Mouse (Mus musculus) brain, embryonic 18.5 days (tissue): Measurements from ENCODE around the gene Tmem51.

Source experiments
- DNase-seq: peaks from one replicate; pipeline ENCODE4 v3.0.0-alpha.2; 2012; ENCODE audit warnings: low read depth, low spot score

Gene Tmem51

DNA sequence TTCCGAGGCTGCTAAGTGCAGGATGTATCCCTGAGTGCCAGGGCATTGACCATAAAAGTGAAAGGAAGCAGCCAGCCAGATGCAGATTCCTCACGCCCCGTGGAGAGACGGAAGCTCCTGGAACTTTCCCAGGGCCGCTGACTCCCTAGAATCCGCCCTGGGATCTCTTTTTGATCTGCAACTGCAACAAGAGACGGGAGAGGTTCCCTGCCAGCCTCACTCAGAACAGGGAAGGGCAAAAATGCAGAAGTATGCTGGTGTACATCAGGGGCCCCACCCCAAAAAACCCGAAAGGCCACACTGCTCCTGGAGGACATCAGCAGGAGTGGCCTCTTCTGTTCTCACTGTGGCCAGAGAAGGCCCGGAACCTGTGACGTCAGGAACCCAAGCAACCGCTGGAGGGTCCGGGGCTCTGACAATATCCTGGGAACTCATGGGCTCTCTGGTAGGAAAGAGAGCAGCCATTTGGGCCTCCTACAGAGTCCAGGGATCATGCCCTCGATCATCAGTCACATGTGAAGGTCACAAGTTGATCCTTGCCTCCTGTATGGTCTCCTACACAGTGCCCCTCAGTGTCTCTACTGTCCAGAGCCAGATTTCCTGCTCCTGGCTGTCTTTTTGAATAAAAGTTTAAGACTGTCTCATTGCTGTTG is 2.3 kb downstream of the Tmem51 start:
- DNase-seq = no peak

DNA sequence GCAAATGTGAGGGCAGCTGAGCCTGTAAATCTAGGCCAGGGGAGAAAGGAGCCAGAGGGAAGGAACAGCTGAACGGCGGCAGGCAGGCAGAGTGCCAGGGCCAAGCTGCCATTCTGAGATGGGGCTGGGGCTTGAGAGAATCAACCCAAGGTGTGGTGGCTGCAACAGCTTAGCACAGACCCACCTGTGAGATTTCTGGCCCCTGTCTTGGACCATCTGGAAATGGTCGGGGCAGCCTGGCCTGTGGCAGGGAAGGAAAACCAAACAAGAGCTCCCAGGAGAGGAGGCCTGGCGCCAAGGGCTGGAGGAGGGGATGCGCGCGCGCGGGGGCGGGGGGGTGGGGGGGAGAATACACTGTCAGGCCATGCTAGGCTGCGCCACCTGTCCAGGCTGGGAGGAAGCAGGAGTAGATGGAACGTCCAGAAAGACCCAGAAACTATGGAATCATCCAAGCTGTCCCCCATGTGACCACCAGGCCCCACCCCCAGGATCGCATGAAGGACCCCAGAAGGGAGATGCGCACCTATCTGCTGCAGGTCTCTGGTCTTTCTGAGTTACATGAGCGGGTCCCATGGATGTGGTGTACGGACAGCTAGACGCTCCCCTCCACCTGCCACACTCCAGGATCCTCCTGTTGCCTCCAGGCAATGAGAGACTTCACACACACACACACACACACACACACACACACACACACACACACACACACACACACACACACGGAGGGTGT is 3.0 kb downstream of the Tmem51 start:
- no peak for DNase-seq

- DNase-seq = no peak
These were observed 3.7 kb downstream of the Tmem51 start for GRCm38 (mm10) chr4:142080487-142080767.

GRCm38 (mm10) chr4:142079629-142080486 is 4.2 kb downstream of the Tmem51 start:
- DNase-seq = no peak

DNA sequence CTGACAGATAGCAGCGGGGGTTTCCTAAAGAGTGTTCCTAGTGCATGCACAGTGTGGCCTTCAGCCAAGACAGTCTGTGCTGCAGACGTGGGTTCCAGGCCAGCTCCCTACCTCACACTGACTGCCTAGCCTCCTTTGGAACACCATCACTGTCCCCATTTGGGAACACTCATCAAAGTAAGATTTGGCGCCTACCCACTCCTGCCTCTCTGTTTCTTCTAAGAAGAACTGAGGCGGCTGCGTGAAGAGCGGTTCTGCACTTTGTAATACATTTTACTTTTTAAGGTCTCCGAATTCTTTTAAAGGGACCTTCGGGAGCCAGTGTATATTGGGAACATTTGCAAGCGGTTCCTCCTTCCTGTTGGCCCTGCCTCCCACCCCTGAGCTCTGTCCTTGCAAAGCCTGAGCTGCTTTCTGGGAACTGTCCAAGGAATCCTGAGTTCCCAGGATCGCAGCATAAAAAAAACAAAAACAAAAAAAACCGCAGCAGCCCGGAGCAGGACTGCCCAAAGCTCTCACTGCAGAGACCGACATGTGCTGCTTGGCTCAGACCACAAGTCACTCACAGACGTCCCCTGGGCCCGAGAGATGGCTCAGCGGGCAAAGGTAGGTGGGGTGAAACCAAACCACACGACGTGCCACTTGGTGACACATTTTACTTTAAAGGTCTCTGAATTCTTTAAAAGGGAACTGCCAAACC is 6.4 kb downstream of the Tmem51 start:
- no peak for DNase-seq

DNA sequence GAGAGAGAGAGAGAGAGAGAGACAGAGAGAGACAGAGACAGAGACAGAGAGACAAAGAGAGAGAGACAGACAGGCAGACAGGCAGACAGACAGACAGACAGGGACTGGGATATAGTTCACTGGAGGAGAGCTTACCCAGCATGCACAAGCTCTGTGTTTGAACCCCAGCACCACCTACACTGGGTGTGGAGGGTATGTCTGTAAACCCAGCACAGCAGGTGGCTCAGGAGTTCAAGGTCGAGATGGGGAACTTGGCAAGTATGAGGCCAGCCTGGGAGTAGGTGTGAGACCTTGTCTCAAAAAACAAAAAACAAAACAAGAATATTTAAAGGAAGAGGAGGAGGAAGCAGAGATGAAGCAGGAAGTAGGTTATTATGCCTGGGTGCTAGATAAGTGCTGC is 7.2 kb downstream of the Tmem51 start:
- no peak for DNase-seq

GRCm38 (mm10) chr4:142075931-142076330 is 8.2 kb downstream of the Tmem51 start:
- no peak for DNase-seq

GRCm38 (mm10) chr4:142074060-142074732 is 9.9 kb downstream of the Tmem51 start:
- DNase-seq = no peak

- DNase-seq = no peak
These were observed 12.7 kb downstream of the Tmem51 start for GRCm38 (mm10) chr4:142071243-142071991.

- no peak for DNase-seq
These were observed 13.3 kb downstream of the Tmem51 start for GRCm38 (mm10) chr4:142070840-142071239.

DNA sequence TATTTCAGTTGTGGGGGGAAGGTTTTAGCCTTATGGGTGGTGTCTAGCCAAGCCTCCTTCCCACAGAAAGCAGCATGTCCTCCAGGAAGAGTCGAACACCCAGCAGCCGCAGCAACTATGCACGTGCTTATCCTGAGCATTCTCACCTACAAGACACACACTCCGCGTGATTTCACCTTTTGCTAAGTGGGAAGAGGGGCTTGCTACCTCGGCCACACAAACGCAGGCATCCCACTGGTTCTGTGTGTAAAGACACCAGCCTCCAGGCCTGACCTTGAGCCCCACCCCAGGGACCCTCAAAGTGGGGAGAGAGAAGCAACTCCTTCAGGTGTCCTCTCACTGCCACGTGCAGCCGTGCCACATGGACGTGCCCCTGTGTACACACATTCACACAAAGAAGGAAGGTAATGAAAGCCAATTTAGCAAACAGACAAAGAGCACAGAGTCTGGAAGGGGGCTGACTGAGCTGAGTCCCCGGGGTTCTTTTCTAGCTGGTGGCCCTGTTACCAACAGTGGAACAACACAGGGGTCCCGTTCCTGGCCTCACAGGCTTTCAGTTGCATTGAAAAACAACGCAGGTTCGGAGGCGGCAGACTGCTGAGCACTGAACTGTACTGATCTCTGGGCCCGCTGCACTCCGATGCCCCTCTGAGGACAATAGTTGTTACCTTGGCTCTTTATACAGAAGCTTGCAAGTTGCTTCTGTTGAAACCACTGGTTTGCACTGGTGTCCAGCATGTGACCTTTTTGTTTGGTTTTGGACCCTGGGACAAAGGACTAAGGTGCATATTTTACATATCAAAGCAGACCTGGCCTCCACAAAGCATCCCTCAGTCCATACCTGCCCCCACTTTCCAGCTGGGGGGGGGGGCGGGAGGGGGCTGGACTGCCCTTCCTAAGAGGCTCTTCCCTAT is 14.9 kb downstream of the Tmem51 start:
- no peak for DNase-seq

DNA sequence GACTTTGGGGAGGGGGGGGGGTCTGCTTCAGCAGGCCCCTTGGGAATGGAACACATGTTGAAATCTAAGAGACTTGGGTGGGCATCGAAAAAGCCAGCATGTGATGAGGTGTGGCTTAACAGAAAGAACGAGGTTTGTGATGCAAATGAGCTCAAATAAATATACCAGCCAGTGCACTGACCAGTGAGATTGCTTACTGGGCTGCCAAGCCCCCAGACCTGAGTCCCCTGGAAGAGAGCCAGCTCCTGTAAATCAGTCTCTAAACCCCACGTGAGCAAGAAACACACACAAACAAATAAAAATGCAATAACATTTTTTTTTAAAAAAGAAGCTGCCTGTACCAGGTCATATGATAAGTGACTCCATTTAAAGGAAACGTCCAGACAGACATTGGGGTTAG is 17.5 kb downstream of the Tmem51 start:
- no peak for DNase-seq

GRCm38 (mm10) chr4:142065835-142066234 is 18.3 kb downstream of the Tmem51 start:
- DNase-seq = no peak

DNA sequence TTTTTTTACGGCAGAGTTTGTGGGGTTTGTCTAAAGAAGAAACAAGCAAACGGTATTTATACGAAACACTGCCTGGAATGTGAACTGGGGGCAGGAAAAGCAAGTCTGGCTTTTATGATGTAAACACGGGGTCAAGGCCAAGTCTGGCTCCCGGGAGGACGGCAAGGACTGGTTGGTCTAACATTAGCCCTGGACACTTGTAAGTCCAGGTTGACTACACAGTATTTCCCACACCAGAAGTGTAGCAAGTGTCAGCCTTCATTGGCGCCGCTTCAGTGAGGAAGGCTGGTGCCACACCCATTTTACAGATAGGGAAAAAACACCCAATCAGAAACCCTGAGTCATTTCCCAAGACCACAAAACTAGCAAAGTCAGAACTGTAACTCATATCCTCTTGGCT is 18.8 kb downstream of the Tmem51 start:
- DNase-seq = no peak

DNA sequence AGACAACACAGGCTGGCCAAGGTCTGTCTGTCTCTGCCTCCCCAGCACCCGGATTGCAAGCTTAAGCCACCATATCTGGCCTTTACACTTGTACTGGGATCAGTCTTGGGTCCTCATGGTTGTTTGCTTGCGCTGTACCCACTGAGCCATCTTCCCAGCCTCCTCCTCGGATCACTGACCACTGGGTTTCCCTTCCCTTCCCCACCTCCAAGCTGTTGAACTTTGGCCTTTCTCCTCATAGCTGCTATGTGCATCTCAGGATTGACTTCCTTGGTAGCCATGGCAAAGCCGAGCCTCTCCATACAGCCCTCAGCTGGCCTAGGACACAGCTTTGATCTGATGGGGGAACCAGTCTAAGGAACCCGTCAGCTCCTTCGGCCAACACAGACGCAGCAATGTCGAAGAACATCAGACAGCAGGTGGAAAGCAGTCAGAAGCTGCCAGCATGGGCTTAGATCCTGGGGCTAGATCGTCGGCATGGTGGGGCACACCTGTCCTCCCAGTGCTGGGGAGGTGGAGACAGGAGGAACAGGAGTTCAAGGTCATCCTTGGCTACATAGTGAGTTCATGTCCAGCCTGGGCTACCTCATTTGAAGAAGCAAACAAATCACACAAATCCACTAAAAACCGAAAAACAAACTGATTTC is 19.4 kb downstream of the Tmem51 start:
- DNase-seq = no peak

- DNase-seq = no peak
These were observed 21.0 kb downstream of the Tmem51 start for GRCm38 (mm10) chr4:142063057-142063534.

DNA sequence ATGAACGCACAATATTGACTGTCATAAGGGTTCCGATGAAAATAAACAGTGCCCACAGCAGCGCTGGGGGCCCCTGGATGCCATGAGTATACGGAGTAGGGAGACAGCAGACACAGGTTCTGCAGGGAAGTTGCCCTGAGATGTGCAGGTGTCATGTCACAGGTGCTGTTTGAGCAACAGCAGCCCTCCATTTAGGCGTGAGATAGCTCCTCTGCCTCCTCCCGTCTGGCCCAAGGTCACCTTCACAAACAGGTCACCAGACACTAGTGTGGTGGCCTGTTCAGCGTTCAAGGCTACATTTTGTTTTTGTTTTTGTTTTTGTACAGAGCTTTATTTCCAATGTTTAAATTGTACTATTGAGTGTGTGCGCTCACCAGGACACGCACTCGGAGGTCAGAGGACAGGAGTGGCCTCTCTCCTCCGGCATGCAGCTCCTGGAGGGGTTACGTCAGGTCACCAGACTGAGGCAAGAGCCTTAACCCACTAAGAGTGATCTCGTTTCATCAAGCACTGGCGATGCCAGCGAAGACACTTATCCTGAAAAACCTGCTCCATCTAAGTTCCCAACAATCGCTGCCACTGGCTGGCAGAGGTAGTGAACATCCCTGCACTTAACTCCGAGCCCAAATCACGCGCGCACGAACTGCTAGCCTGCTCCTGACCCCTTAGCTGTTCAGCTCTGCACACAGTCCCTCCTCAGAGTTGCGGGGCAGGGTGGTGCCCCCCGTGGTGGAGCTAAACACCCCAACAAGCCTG is 22.4 kb downstream of the Tmem51 start:
- no peak for DNase-seq
